Mouse (Mus musculus): ENCODE results near the gene Ankle2. TPM values are rescaled to one million over a fixed set of nuclear protein-coding genes. Genes with fewer than 3 reads are reported as not detected.
A peak's percentile ranks its signal among the peaks of the same experiment; 100 is the strongest.

Gene Ankle2
- polyA plus RNA-seq (2015; fragmentation: Nextera tagmentation; extraction: Ambion mirVana): 26.6 and 29.2 TPM in 2 replicates

- WGBS: under 1% methylated on average over 62 of the region's 81 CpGs
- peak within 1 kb of the TSS; percentile 89 for H3K4me3 ChIP-seq
- peak within 1 kb of the TSS; percentile 97 for H3K27ac ChIP-seq
- peak; percentile 96 for ATAC-seq (ENCODE audit: borderline replicate concordance, extremely low read depth, low FRiP score, low TSS enrichment)
- peaks cover 14% of the 10 kb centered on the region for H3K4me1 ChIP-seq
- peaks cover 20% of the 10 kb centered on the region; the same call in 1 of the 2 replicates for H3K36me3 ChIP-seq
- peak within 1 kb of the TSS; percentile 91 for H3K9ac ChIP-seq
- H3K4me2 ChIP-seq: peak within 1 kb of the TSS; percentile 76
- no peaks in the 10 kb centered on the region for H3K9me3 ChIP-seq
- H3K27me3 ChIP-seq: no peaks in the 10 kb centered on the region
Observed at GRCm38 (mm10) chr5:110230780-110231461, at the start of gene Ankle2. TSS of gene Ankle2 (plus strand) at chr5:110231004.

GRCm38 (mm10) chr5:110181716-110182115 is 49.1 kb upstream of the Ankle2 start:
- Histone ChIP-seq H3K4me2 (no peak overlapping the region), H3K4me3 (no peak overlapping the region), H3K9me3 (no peaks in the 10 kb centered on the region), H3K36me3 (peaks cover 43% of the 10 kb centered on the region), H3K4me1 (peaks cover 8% of the 10 kb centered on the region), H3K9ac (no peak overlapping the region), H3K27me3 (no peaks in the 10 kb centered on the region), H3K27ac (no peak overlapping the region)
- ATAC-seq (ENCODE audit: borderline replicate concordance, extremely low read depth, low FRiP score, low TSS enrichment): no peak
- 81% methylated on average over 5 of the region's 5 CpGs for WGBS

GRCm38 (mm10) chr5:110203164-110203895 is 27.5 kb upstream of the Ankle2 start:
- WGBS: 86% methylated on average over 10 of the region's 10 CpGs
- Histone ChIP-seq H3K4me3 (no peak overlapping the region), H3K36me3 (peaks cover 81% of the 10 kb centered on the region), H3K27me3 (no peaks in the 10 kb centered on the region), H3K9ac (no peak overlapping the region), H3K4me2 (no peak overlapping the region), H3K4me1 (no peaks in the 10 kb centered on the region), H3K9me3 (no peaks in the 10 kb centered on the region), H3K27ac (no peak overlapping the region)
- no peak for ATAC-seq (ENCODE audit: borderline replicate concordance, extremely low read depth, low FRiP score, low TSS enrichment)

DNA sequence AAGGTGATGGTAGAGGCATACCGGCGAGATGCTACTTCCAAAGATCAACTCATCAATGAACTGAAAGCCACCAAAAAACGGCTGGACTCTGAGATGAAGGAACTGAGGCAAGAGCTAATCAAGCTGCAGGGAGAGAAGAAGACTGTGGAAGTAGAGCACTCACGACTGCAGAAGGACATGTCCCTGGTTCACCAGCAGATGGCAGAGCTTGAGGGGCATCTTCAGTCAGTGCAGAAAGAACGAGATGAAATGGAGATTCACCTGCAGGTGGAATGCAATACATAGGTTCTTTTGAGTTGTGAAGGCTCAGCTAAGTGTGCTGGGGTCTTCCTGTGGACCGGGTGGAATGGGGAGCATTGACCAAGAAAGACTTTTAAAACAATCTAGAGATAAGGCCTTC is 26.0 kb upstream of the Ankle2 start:
- no peak overlapping the region for H3K27ac ChIP-seq
- H3K4me1 ChIP-seq: no peaks in the 10 kb centered on the region
- no peaks in the 10 kb centered on the region for H3K27me3 ChIP-seq
- no peak overlapping the region for H3K4me3 ChIP-seq
- H3K36me3 ChIP-seq: peaks cover 91% of the 10 kb centered on the region
- no peak for ATAC-seq (ENCODE audit: borderline replicate concordance, extremely low read depth, low FRiP score, low TSS enrichment)
- WGBS: 75% methylated on average over 6 of the region's 6 CpGs
- no peaks in the 10 kb centered on the region for H3K9me3 ChIP-seq
- H3K4me2 ChIP-seq: no peak overlapping the region
- H3K9ac ChIP-seq: no peak overlapping the region

DNA sequence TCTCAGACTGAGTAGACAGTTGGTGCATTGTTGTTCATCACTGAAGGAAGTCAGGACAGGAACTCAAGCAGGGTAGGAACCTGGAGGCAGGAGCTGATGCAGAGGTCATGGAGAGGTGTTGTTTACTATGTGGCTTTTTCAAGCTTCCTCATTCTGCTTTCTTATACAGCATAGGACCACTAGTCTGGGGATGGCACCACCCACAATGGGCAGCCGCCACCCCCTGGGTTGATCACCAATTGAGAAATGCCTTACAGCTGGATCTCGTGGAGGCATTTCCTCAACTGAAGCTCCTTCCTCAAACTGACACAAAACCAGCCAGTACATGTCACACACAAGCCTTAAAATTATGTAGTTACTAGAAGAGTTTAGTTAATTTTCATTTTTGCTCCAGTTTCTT is 19.5 kb upstream of the Ankle2 start:
- WGBS: 86% methylated on average over 2 of the region's 2 CpGs
- no peak overlapping the region for H3K27ac ChIP-seq
- no peak for ATAC-seq (ENCODE audit: borderline replicate concordance, extremely low read depth, low FRiP score, low TSS enrichment)
- no peak overlapping the region for H3K4me2 ChIP-seq
- H3K9ac ChIP-seq: no peak overlapping the region
- H3K9me3 ChIP-seq: no peaks in the 10 kb centered on the region
- H3K36me3 ChIP-seq: peaks cover 94% of the 10 kb centered on the region
- H3K4me3 ChIP-seq: no peak overlapping the region
- H3K4me1 ChIP-seq: no peaks in the 10 kb centered on the region
- H3K27me3 ChIP-seq: no peaks in the 10 kb centered on the region

DNA sequence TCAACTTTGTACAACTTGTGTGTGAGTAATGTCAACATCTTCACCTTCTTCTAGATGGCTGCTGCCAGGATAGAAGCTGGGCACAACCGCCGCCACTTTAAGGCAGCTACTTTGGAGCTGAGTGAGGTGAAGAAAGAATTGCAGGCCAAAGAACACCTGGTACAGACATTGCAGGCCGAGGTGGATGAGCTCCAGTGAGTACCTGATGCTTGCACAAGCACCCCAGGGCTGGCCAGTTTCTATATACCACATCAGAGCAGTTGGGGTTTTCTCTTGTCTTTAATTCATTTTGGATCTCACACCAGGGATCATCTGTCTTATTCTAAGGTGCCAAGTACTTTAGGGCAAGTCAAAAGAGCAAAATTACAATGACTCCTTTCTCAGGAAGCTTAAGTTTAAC is 14.0 kb upstream of the Ankle2 start:
- Histone ChIP-seq H3K9ac (no peak overlapping the region), H3K4me3 (no peak overlapping the region), H3K4me1 (no peaks in the 10 kb centered on the region), H3K4me2 (no peak overlapping the region), H3K9me3 (no peaks in the 10 kb centered on the region), H3K27me3 (no peaks in the 10 kb centered on the region), H3K36me3 (peaks cover 94% of the 10 kb centered on the region), H3K27ac (no peak overlapping the region)
- no peak for ATAC-seq (ENCODE audit: borderline replicate concordance, extremely low read depth, low FRiP score, low TSS enrichment)
- 87% methylated on average over 3 of the region's 3 CpGs for WGBS

DNA sequence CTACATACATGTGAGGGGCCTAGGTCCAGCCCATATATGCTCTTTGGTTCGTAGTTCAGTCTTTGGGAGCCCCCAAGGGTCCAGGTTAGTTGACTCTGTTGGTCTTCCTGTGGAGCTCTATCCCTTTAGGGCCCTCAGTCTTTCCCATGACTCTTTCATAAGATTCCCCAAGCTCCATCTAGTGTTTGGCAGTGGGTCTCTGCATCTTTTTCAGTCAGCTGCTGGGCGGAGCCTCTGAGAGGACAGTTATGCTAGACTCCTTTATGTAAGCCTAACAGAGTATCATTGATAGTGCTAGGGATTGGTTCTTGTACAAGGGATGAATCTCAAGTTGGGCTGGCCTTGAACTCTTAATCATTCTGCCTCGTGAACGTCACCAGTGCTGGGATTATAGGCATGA is 10.5 kb upstream of the Ankle2 start:
- H3K27ac ChIP-seq: no peak overlapping the region
- H3K4me2 ChIP-seq: no peak overlapping the region
- H3K27me3 ChIP-seq: no peaks in the 10 kb centered on the region
- H3K9me3 ChIP-seq: no peaks in the 10 kb centered on the region
- H3K9ac ChIP-seq: no peak overlapping the region
- no peaks in the 10 kb centered on the region for H3K4me1 ChIP-seq
- no peak overlapping the region for H3K4me3 ChIP-seq
- 94% methylated on average over 4 of the region's 4 CpGs for WGBS
- no peak for ATAC-seq (ENCODE audit: borderline replicate concordance, extremely low read depth, low FRiP score, low TSS enrichment)
- peaks cover 83% of the 10 kb centered on the region for H3K36me3 ChIP-seq

GRCm38 (mm10) chr5:110222757-110223156 is 8.0 kb upstream of the Ankle2 start:
- no peak for ATAC-seq (ENCODE audit: borderline replicate concordance, extremely low read depth, low FRiP score, low TSS enrichment)
- Histone ChIP-seq H3K4me1 (no peaks in the 10 kb centered on the region), H3K27ac (no peak overlapping the region), H3K27me3 (no peaks in the 10 kb centered on the region), H3K9ac (no peak overlapping the region), H3K4me2 (no peak overlapping the region), H3K4me3 (no peak overlapping the region), H3K36me3 (peaks cover 65% of the 10 kb centered on the region), H3K9me3 (no peaks in the 10 kb centered on the region)
- WGBS: 83% methylated on average over 6 of the region's 6 CpGs

- Histone ChIP-seq H3K4me2 (no peak overlapping the region), H3K9me3 (no peaks in the 10 kb centered on the region), H3K27ac (no peak overlapping the region), H3K4me1 (peaks cover 3% of the 10 kb centered on the region; the same call in 1 of the 2 replicates), H3K27me3 (no peaks in the 10 kb centered on the region), H3K36me3 (peaks cover 45% of the 10 kb centered on the region), H3K4me3 (no peak overlapping the region), H3K9ac (no peak overlapping the region)
- no peak for ATAC-seq (ENCODE audit: borderline replicate concordance, extremely low read depth, low FRiP score, low TSS enrichment)
- 89% methylated on average over 3 of the region's 3 CpGs for WGBS
Observed at GRCm38 (mm10) chr5:110225056-110225455, 5.7 kb upstream of the Ankle2 start.

DNA sequence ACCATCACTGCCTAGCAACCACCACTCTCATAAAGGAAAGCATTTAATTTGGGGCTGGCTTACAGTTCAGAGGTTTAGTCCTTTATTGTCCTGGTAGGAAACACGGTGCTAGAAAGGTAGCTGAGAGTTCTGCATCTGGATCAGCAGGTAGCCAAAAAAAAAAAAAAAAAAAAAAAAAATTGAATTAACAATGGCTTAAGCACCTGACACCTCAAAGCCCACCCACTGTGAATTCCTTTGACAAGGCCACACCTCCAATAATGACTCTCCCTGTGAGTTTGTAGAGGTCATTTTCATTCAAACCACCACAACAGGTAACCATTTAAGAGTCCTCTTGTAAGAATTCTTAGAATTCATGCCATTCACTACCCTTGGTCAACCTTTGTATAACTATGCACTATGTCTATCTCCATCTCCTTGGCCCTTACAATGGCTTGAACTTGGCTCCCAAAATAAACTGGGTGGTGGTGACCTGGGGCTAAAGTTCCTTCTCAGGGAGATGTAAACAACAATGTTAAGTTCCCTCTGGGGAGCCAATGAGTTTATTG is 3.4 kb upstream of the Ankle2 start:
- Histone ChIP-seq H3K4me3 (no peak overlapping the region), H3K4me2 (no peak overlapping the region), H3K9ac (no peak overlapping the region), H3K36me3 (peaks cover 22% of the 10 kb centered on the region), H3K4me1 (peaks cover 14% of the 10 kb centered on the region), H3K27ac (no peak overlapping the region), H3K9me3 (no peaks in the 10 kb centered on the region), H3K27me3 (no peaks in the 10 kb centered on the region)
- no peak for ATAC-seq (ENCODE audit: borderline replicate concordance, extremely low read depth, low FRiP score, low TSS enrichment)
- 40% methylated on average over 1 of the region's 1 CpGs for WGBS

DNA sequence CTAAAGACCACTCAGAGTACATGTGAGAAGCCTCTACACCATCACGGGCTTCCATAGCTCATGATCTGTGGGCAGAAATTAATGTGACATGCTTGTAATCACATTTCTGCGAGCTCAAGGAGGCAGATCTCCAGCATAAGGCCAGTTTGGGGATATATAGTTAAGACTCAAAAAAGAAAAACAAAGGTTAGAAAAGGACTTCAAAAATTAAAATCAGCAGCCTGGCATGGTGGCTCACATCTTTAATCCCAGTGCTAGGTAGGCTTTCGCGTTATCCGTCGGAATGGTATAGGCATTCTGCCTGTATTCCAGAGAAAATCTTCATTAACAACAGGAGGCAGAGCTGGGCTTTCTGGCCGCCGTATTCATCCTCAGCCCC is 414 bp upstream of the Ankle2 start:
- Histone ChIP-seq H3K27me3 (no peaks in the 10 kb centered on the region), H3K27ac (peak overlapping the region; percentile 97), H3K4me2 (peak overlapping the region; percentile 76), H3K4me1 (peaks cover 14% of the 10 kb centered on the region), H3K9me3 (no peaks in the 10 kb centered on the region), H3K9ac (peak overlapping the region; percentile 91), H3K36me3 (peaks cover 17% of the 10 kb centered on the region; the same call in 1 of the 2 replicates), H3K4me3 (peak overlapping the region; percentile 89)
- 3% methylated on average over 8 of the region's 8 CpGs for WGBS
- ATAC-seq (ENCODE audit: borderline replicate concordance, extremely low read depth, low FRiP score, low TSS enrichment): no peak

DNA sequence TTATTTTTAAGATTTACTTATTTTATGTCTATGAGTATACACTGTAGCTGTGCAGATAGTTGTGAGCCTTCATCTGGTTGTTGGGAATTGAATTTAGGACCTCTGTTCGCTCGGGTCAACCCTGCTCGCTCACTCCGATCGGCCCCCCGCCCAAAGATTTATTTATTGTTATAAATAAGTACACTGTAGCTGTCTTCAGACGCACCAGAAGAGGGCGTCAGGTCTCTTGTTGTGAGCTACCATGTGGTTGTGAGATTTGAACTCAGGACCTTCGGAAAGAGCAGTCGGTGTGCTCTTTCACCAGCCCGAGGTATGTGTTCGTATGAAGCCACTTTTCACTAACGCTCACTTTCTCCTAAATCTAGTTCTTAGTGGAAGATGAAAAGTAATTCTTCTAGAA is 834 bp downstream of the Ankle2 start:
- ATAC-seq (ENCODE audit: borderline replicate concordance, extremely low read depth, low FRiP score, low TSS enrichment): no peak
- Histone ChIP-seq H3K27me3 (no peaks in the 10 kb centered on the region), H3K9me3 (no peaks in the 10 kb centered on the region), H3K36me3 (peaks cover 28% of the 10 kb centered on the region), H3K4me1 (peaks cover 14% of the 10 kb centered on the region), H3K9ac (peak overlapping the region; percentile 91), H3K27ac (no peak overlapping the region), H3K4me2 (peak overlapping the region; percentile 76), H3K4me3 (peak overlapping the region; percentile 89)
- 39% methylated on average over 13 of the region's 13 CpGs for WGBS

Data from lung, embryonic 15.5 days (tissue).